ENCODE assay signal across 13 mouse cellular contexts in the genomic region with DNA sequence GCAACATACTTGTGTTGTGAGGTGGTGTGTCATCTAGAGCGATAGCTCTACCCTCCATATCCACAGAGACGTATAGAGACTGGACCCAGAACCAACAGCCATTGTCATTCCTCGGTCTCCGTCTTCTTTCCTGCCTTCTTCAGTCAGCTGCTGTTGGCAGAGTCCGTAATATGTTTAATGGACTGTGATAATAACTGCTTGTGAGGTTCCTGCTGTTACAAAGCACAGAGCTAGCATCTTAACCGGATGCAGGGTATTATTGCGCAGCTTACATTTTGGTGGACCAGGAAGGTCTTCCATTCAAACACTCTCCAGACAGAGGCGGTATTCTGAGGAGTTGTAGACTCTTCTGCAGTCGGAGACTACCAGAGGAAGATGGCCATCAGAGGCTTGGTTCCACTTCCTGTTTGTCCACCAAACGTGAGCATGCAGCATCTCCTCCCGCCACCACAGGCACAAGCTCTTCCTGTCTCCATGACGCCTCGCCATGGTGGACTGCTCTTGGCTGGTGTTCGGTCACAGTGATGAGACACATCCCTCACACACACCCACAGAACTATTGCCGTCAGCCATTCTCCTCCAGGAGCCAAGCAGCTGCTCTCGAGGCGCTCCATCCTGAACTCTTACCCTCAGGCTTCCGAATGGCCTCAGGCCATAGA. TPM values are rescaled to one million over a fixed set of nuclear protein-coding genes. Genes with fewer than 3 reads are reported as not detected.
A peak's percentile ranks its signal among the peaks of the same experiment; 100 is the strongest.
DNase-seq lines count a peak whose midpoint lies in the region; ATAC-seq lines count a peak whose summit lies in the region.
"Had no signal": no experiment of that assay in that cellular context is flagged by ENCODE, and none has a peak within 500 bp of the region (broad histone marks: within the 10 kb centered on the region; RNA-seq: fewer than 3 reads in every experiment).

No protein-coding gene starts in this region.

- no peak overlapping the region for H3K4me3 ChIP-seq in heart, embryonic 13.5 days
- H3K4me3 ChIP-seq in heart, embryonic 11.5 days (ENCODE audit: low read depth, low read length), result no peak overlapping the region
- no peak overlapping the region for H3K4me3 ChIP-seq in liver, embryonic 12.5 days
- H3K4me3 ChIP-seq in intestine, embryonic 16.5 days (ENCODE audit: low read length), result no peak overlapping the region
- H3K4me3 ChIP-seq: myocyte had no signal

- H3K4me2 ChIP-seq in heart, embryonic 13.5 days, result no peak overlapping the region
- no peak overlapping the region for H3K4me2 ChIP-seq in heart, embryonic 11.5 days
- H3K4me2 ChIP-seq in liver, embryonic 12.5 days, result no peak overlapping the region
- H3K4me2 ChIP-seq in intestine, embryonic 16.5 days (ENCODE audit: low read depth, low read length), result no peak overlapping the region

- H3K36me3 ChIP-seq in heart, embryonic 13.5 days, result no peaks in the 10 kb centered on the region
- H3K36me3 ChIP-seq in heart, embryonic 11.5 days (ENCODE audit: control insufficient read depth, insufficient read depth, low read length), result no peaks in the 10 kb centered on the region
- no peaks in the 10 kb centered on the region for H3K36me3 ChIP-seq in liver, embryonic 12.5 days
- H3K36me3 ChIP-seq in intestine, embryonic 16.5 days (ENCODE audit: control insufficient read depth, insufficient read depth, low read length), result no peaks in the 10 kb centered on the region

- H3K4me1 ChIP-seq in heart, embryonic 13.5 days, result peaks cover 31% of the 10 kb centered on the region
- peaks cover 26% of the 10 kb centered on the region for H3K4me1 ChIP-seq in heart, embryonic 11.5 days (ENCODE audit: control insufficient read depth, insufficient read depth, low read length)
- H3K4me1 ChIP-seq in liver, embryonic 12.5 days, result peaks cover 13% of the 10 kb centered on the region
- peaks cover 22% of the 10 kb centered on the region for H3K4me1 ChIP-seq in intestine, embryonic 16.5 days (ENCODE audit: control insufficient read depth, insufficient read depth, low read length)

- H3K27me3 ChIP-seq in heart, embryonic 13.5 days (replicated peaks), result no peaks in the 10 kb centered on the region; the same call in 1 of the 2 replicates
- no peaks in the 10 kb centered on the region for H3K27me3 ChIP-seq in heart, embryonic 11.5 days (ENCODE audit: control insufficient read depth, insufficient read depth, low read length)
- H3K27me3 ChIP-seq in liver, embryonic 12.5 days (replicated peaks), result peaks cover 13% of the 10 kb centered on the region; the same call in 1 of the 2 replicates
- no peaks in the 10 kb centered on the region for H3K27me3 ChIP-seq in intestine, embryonic 16.5 days (replicated peaks; ENCODE audit: control insufficient read depth, insufficient read depth, low read length)

- H3K9ac ChIP-seq in heart, embryonic 13.5 days, result no peak overlapping the region
- no peak overlapping the region for H3K9ac ChIP-seq in heart, embryonic 11.5 days (ENCODE audit: low read depth, low read length)
- H3K9ac ChIP-seq in liver, embryonic 12.5 days, result 0 out of 2 replicates have a peak overlapping the region, but pooled peaks have one; percentile 12
- H3K9ac ChIP-seq in intestine, embryonic 16.5 days (ENCODE audit: low read depth, low read length), result no peak overlapping the region

- H3K27ac ChIP-seq in heart, embryonic 13.5 days (replicated peaks), result 0 out of 2 replicates have a peak overlapping the region, but pooled peaks have one; percentile 3
- H3K27ac ChIP-seq in heart, embryonic 11.5 days (ENCODE audit: low read depth, low read length), result no peak overlapping the region
- H3K27ac ChIP-seq in liver, embryonic 12.5 days, result no peak overlapping the region
- H3K27ac ChIP-seq in intestine, embryonic 16.5 days (ENCODE audit: low read length), result 0 out of 2 replicates have a peak overlapping the region, but pooled peaks have one; percentile 17

- 83% methylated on average over 18 of the region's 18 CpGs for WGBS in heart, embryonic 13.5 days
- WGBS in heart, embryonic 11.5 days (ENCODE audit: insufficient replicate concordance), result 82% methylated on average over 18 of the region's 18 CpGs
- 60% methylated on average over 18 of the region's 18 CpGs for WGBS in liver, embryonic 12.5 days (ENCODE audit: insufficient replicate concordance)
- WGBS in intestine, embryonic 16.5 days, result 69% methylated on average over 18 of the region's 18 CpGs

- no peak for ATAC-seq in heart, embryonic 13.5 days (ENCODE audit: extremely low read depth, insufficient number of reproducible peaks, low FRiP score, low TSS enrichment)
- no peak for ATAC-seq in heart, embryonic 11.5 days (replicated peaks; ENCODE audit: insufficient number of reproducible peaks, low FRiP score, low TSS enrichment)
- no peak for ATAC-seq in liver, embryonic 12.5 days
- ATAC-seq in intestine, embryonic 16.5 days, result no peak
- ATAC-seq: activated CD4-positive, CD25-positive, alpha-beta regulatory T cell, adult 4 months had no signal

- DNase-seq in liver, result no peak
- peak; percentile 23 for DNase-seq in 416B (ENCODE audit: low read depth)
- DNase-seq in thymus, postnatal 36 days, result no peak
- no peak for DNase-seq in adrenal gland, adult 8-10 months
- DNase-seq: cerebellum, adult 9-10 months; heart, adult 11 months; thymus, postnatal 14 days had no signal

- no peaks in the 10 kb centered on the region for H3K9me3 ChIP-seq in heart, embryonic 13.5 days
- H3K9me3 ChIP-seq in heart, embryonic 11.5 days (replicated peaks; ENCODE audit: control insufficient read depth, low read length), result no peaks in the 10 kb centered on the region
- no peaks in the 10 kb centered on the region for H3K9me3 ChIP-seq in liver, embryonic 12.5 days (replicated peaks)
- H3K9me3 ChIP-seq in intestine, embryonic 16.5 days (ENCODE audit: control insufficient read depth, low read length), result no peaks in the 10 kb centered on the region

RNA-seq across cellular contexts. Expression of gene Phc2, which starts 16.1 kb away (rescaled TPM):
- 9.9 and 16.7 TPM in 2 replicates for polyA plus RNA-seq in heart, embryonic 13.5 days (2015; fragmentation: Nextera tagmentation; extraction: Ambion mirVana)
- 30.8 and 31.7 TPM in 2 replicates for polyA plus RNA-seq in heart, embryonic 11.5 days (2014; fragmentation: Nextera tagmentation; extraction: Ambion mirVana)
- polyA plus RNA-seq in liver, embryonic 12.5 days (2016; fragmentation: Nextera tagmentation; extraction: Ambion mirVana), result 30.9 and 33.2 TPM in 2 replicates
- polyA plus RNA-seq in intestine, embryonic 16.5 days (2015; fragmentation: Nextera tagmentation; extraction: Ambion mirVana), result 9.9 and 10.3 TPM in 2 replicates
- 10 to 100 TPM; 73.1 to 83.0 (median 79.9) TPM for total RNA-seq in adrenal gland, adult 8-10 months (2022)

RNA-seq across cellular contexts. Expression of gene Tlr12, which starts 20.0 kb away (rescaled TPM):
- 0.25 and 0.43 TPM in 2 replicates for polyA plus RNA-seq in heart, embryonic 13.5 days (2015; fragmentation: Nextera tagmentation; extraction: Ambion mirVana)
- 0.07 and 0.29 TPM in 2 replicates for polyA plus RNA-seq in heart, embryonic 11.5 days (2014; fragmentation: Nextera tagmentation; extraction: Ambion mirVana)
- polyA plus RNA-seq in liver, embryonic 12.5 days (2016; fragmentation: Nextera tagmentation; extraction: Ambion mirVana), result 1.4 and 1.5 TPM in 2 replicates
- polyA plus RNA-seq in intestine, embryonic 16.5 days (2015; fragmentation: Nextera tagmentation; extraction: Ambion mirVana), result 2.2 and 2.5 TPM in 2 replicates
- total RNA-seq in adrenal gland, adult 8-10 months (2022), result 1 to 10 TPM in 2 of 4 experiments, under 1 TPM in 2; 0.63 to 3.3 (median 1.6) TPM
- polyA plus RNA-seq: myocyte had no signal

RNA-seq across cellular contexts. Expression of gene Zscan20, which starts 28.5 kb away (rescaled TPM):
- 2.7 and 2.9 TPM in 2 replicates for polyA plus RNA-seq in heart, embryonic 13.5 days (2015; fragmentation: Nextera tagmentation; extraction: Ambion mirVana)
- 2.6 TPM in 2 replicates for polyA plus RNA-seq in heart, embryonic 11.5 days (2014; fragmentation: Nextera tagmentation; extraction: Ambion mirVana)
- 1.7 and 1.8 TPM in 2 replicates for polyA plus RNA-seq in liver, embryonic 12.5 days (2016; fragmentation: Nextera tagmentation; extraction: Ambion mirVana)
- polyA plus RNA-seq in intestine, embryonic 16.5 days (2015; fragmentation: Nextera tagmentation; extraction: Ambion mirVana), result 2.3 and 2.8 TPM in 2 replicates
- total RNA-seq in adrenal gland, adult 8-10 months (2022), result 10 to 100 TPM in 1 of 4 experiments, 1 to 10 TPM in 3; 5.5 to 13.4 (median 8.9) TPM

Comparison
In these comparisons a context has a peak if more than half of its experiments do, and no peak if none do; other contexts are left out.
1. H3K27ac ChIP-seq: peak in heart, embryonic 13.5 days (single experiment) and intestine, embryonic 16.5 days (single experiment); none in heart, embryonic 11.5 days (single experiment) and liver, embryonic 12.5 days (single experiment).